Mouse (Mus musculus) 3T3-L1 (cell line): ENCODE results near the gene Pglyrp2.
A peak's percentile ranks its signal among the peaks of the same experiment; 100 is the strongest.

Source experiments
- DNase-seq: peaks from one replicate; pipeline ENCODE4 v3.0.0-alpha.2; 2015; ENCODE audit warnings: low read depth, low spot score

Gene Pglyrp2

GRCm38 (mm10) chr17:32424034-32424433 is at the start of gene Pglyrp2:
TSS of gene Pglyrp2 (minus strand) at chr17:32424167.
- no peak for DNase-seq

GRCm38 (mm10) chr17:32472176-32472575 is 48.2 kb upstream of the Pglyrp2 start:
- DNase-seq, result no peak

GRCm38 (mm10) chr17:32470795-32471194 is 46.8 kb upstream of the Pglyrp2 start:
- DNase-seq, result no peak

GRCm38 (mm10) chr17:32468494-32468893 is 44.5 kb upstream of the Pglyrp2 start:
- DNase-seq, result no peak

GRCm38 (mm10) chr17:32454997-32455396 is 31.0 kb upstream of the Pglyrp2 start:
- DNase-seq, result no peak

GRCm38 (mm10) chr17:32454188-32454587 is 30.2 kb upstream of the Pglyrp2 start:
- peak; percentile 17 for DNase-seq

- DNase-seq, result no peak
Observed at GRCm38 (mm10) chr17:32452482-32452881, 28.5 kb upstream of the Pglyrp2 start, which contains the start of gene Cyp4f39. TSS of gene Cyp4f39 (plus strand) at chr17:32452723.

GRCm38 (mm10) chr17:32450844-32451537 is 27.0 kb upstream of the Pglyrp2 start:
- no peak for DNase-seq

GRCm38 (mm10) chr17:32449042-32449441 is 25.1 kb upstream of the Pglyrp2 start:
- no peak for DNase-seq

- DNase-seq, result no peak
Observed at GRCm38 (mm10) chr17:32447195-32447594, 23.2 kb upstream of the Pglyrp2 start.

- DNase-seq, result peak; percentile 79
Observed at GRCm38 (mm10) chr17:32445016-32445415, 21.0 kb upstream of the Pglyrp2 start.

GRCm38 (mm10) chr17:32443245-32443644 is 19.3 kb upstream of the Pglyrp2 start:
- DNase-seq, result no peak

- DNase-seq, result no peak
Observed at GRCm38 (mm10) chr17:32437106-32437505, 13.1 kb upstream of the Pglyrp2 start.

GRCm38 (mm10) chr17:32435151-32435550 is 11.2 kb upstream of the Pglyrp2 start:
- DNase-seq, result no peak

GRCm38 (mm10) chr17:32434324-32434723 is 10.4 kb upstream of the Pglyrp2 start:
- DNase-seq, result no peak

GRCm38 (mm10) chr17:32431972-32432371 is 8.0 kb upstream of the Pglyrp2 start:
- peak; percentile 72 for DNase-seq

- DNase-seq, result no peak
Observed at GRCm38 (mm10) chr17:32426610-32427009, 2.6 kb upstream of the Pglyrp2 start.

- DNase-seq, result no peak
Observed at GRCm38 (mm10) chr17:32420781-32421180, 3.2 kb downstream of the Pglyrp2 start.

- DNase-seq, result no peak
Observed at GRCm38 (mm10) chr17:32419989-32420388, 4.0 kb downstream of the Pglyrp2 start.

GRCm38 (mm10) chr17:32416771-32417170 is 7.2 kb downstream of the Pglyrp2 start:
- DNase-seq, result no peak

GRCm38 (mm10) chr17:32415417-32416020 is 8.4 kb downstream of the Pglyrp2 start:
- DNase-seq, result no peak

GRCm38 (mm10) chr17:32411898-32412297 is 12.1 kb downstream of the Pglyrp2 start:
- no peak for DNase-seq

- DNase-seq, result no peak
Observed at GRCm38 (mm10) chr17:32403417-32403816, 20.6 kb downstream of the Pglyrp2 start, which contains the start of gene Rasal3. TSS of gene Rasal3 (minus strand) at chr17:32403583.
